16 mouse cellular contexts compared by ENCODE assay signal in the genomic region with DNA sequence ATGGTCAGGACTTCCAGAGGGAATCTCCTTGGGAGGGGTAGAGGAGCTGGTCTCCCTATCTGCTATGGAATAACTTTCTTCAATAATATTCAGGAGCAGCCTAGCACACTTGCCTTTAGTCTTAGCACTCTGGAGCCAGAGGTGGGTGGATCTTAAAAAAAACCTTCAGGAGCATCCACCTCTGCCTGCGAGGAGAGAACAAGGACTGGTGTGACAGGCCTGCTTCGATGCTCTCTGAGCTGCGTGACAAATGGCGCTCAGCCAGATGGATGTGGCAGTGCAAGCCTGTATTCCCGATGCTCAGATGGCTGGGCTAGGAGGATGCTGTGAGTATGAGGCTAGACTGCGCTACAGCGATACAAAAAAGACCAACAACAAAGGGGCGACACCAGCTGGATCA.
"Had no signal": no experiment of that assay in that cellular context is flagged by ENCODE, and none has a peak within 500 bp of the region (broad histone marks: within the 10 kb centered on the region; RNA-seq: fewer than 3 reads in every experiment).

No protein-coding gene starts in this region.

- H3K4me3 ChIP-seq: intestine, embryonic 15.5 days; layer of hippocampus, adult 2 months; limb, embryonic 10.5 days; liver, embryonic 15.5 days; neural tube, embryonic 13.5 days had no signal

- H3K27me3 ChIP-seq: intestine, embryonic 15.5 days; liver, embryonic 15.5 days; neural tube, embryonic 13.5 days had no signal

- DNase-seq: kidney, adult 18-20 months; kidney, postnatal 10 days; kidney, postnatal 4 days; lung, adult 2 months; lung, postnatal 10 days; lung, postnatal 4 days; retina, postnatal 1 day; thymus, postnatal 14 days had no signal

- H3K4me1 ChIP-seq: intestine, embryonic 15.5 days; liver, embryonic 15.5 days; neural tube, embryonic 13.5 days had no signal

- H3K27ac ChIP-seq: intestine, embryonic 15.5 days; layer of hippocampus, adult 2 months; limb, embryonic 10.5 days; liver, embryonic 15.5 days; neural tube, embryonic 13.5 days had no signal

- H3K9me3 ChIP-seq: intestine, embryonic 15.5 days; liver, embryonic 15.5 days had no signal

- H3K4me2 ChIP-seq: intestine, embryonic 15.5 days; liver, embryonic 11.5 days; liver, embryonic 15.5 days; midbrain, embryonic 11.5 days; neural tube, embryonic 13.5 days had no signal

- H3K9ac ChIP-seq: intestine, embryonic 15.5 days; liver, embryonic 15.5 days; neural tube, embryonic 13.5 days had no signal

- ATAC-seq: intestine, embryonic 15.5 days; midbrain, embryonic 16.5 days had no signal

- H3K36me3 ChIP-seq: liver, embryonic 15.5 days had no signal
